Mouse (Mus musculus): ENCODE data around the gene Eme1. TPM values are rescaled to one million over a fixed set of nuclear protein-coding genes. Genes with fewer than 3 reads are reported as not detected.
"Not testable (repeated sequence)": the region's sequence is repeated elsewhere in the genome, so short reads cannot be mapped to it uniquely, and the experiment has no call there.

Gene Eme1
- polyA plus RNA-seq, 1 experiment from 2014 or later: 26.4 TPM

- no peak overlapping the region for H3K27ac ChIP-seq
- no peak overlapping the region for H3K4me3 ChIP-seq
- H3K9me3 ChIP-seq: no peaks in the 10 kb centered on the region
- H3K4me1 ChIP-seq: peaks cover 19% of the 10 kb centered on the region
- no peak overlapping the region for H3K4me2 ChIP-seq
- H3K9ac ChIP-seq: no peak overlapping the region
- H3K36me3 ChIP-seq: no peaks in the 10 kb centered on the region
- H3K27me3 ChIP-seq: no peaks in the 10 kb centered on the region
- no peak for ATAC-seq (ENCODE audit: insufficient number of reproducible peaks, insufficient read depth, low FRiP score, low TSS enrichment, low read depth)
Observed at GRCm38 (mm10) chr11:94680639-94681038, 26.9 kb upstream of the Eme1 start.

GRCm38 (mm10) chr11:94677607-94678145 lies 23.9 kb upstream of the Eme1 start:
- WGBS: 25% methylated on average over 15 of the region's 15 CpGs
- Histone ChIP-seq H3K36me3 (peaks cover 4% of the 10 kb centered on the region; the same call in 1 of the 2 replicates), H3K27me3 (no peaks in the 10 kb centered on the region), H3K4me3 (peak overlapping the region; percentile 97), H3K9me3 (no peaks in the 10 kb centered on the region), H3K9ac (peak overlapping the region; percentile 98), H3K4me1 (peaks cover 37% of the 10 kb centered on the region), H3K27ac (peak overlapping the region; percentile 91), H3K4me2 (peak overlapping the region; percentile 82)
- ATAC-seq (ENCODE audit: insufficient number of reproducible peaks, insufficient read depth, low FRiP score, low TSS enrichment, low read depth): no peak

- Histone ChIP-seq H3K4me3 (peak within 1 kb of the TSS; percentile 97), H3K4me1 (peaks cover 40% of the 10 kb centered on the region), H3K9me3 (no peaks in the 10 kb centered on the region), H3K27me3 (no peaks in the 10 kb centered on the region), H3K36me3 (peaks cover 4% of the 10 kb centered on the region), H3K4me2 (peak within 1 kb of the TSS; percentile 82), H3K9ac (peak within 1 kb of the TSS; percentile 98), H3K27ac (peak within 1 kb of the TSS; percentile 91)
- under 1% methylated on average over 68 of the region's 82 CpGs for WGBS
- peak; percentile 89 for ATAC-seq (ENCODE audit: insufficient number of reproducible peaks, insufficient read depth, low FRiP score, low TSS enrichment, low read depth)
Observed at GRCm38 (mm10) chr11:94676754-94677606, 23.2 kb upstream of the Eme1 start, which contains the start of gene Xylt2. Gene Xylt2 (minus strand): TSS chr11:94677515.

- peaks cover 4% of the 10 kb centered on the region for H3K36me3 ChIP-seq
- ATAC-seq (ENCODE audit: insufficient number of reproducible peaks, insufficient read depth, low FRiP score, low TSS enrichment, low read depth): no peak
- no peaks in the 10 kb centered on the region for H3K27me3 ChIP-seq
- WGBS: 38% methylated on average over 4 of the region's 4 CpGs
- peak overlapping the region; percentile 98 for H3K9ac ChIP-seq
- peak overlapping the region; percentile 91; the same call in 1 of the 2 replicates for H3K27ac ChIP-seq
- H3K4me3 ChIP-seq: peak overlapping the region; percentile 97
- H3K4me1 ChIP-seq: peaks cover 44% of the 10 kb centered on the region
- H3K4me2 ChIP-seq: peak overlapping the region; percentile 82
- no peaks in the 10 kb centered on the region for H3K9me3 ChIP-seq
Observed at GRCm38 (mm10) chr11:94676308-94676707, 22.5 kb upstream of the Eme1 start.

- no peak for ATAC-seq (ENCODE audit: insufficient number of reproducible peaks, insufficient read depth, low FRiP score, low TSS enrichment, low read depth)
- Histone ChIP-seq H3K27ac (no peak overlapping the region), H3K4me1 (peaks cover 44% of the 10 kb centered on the region), H3K27me3 (no peaks in the 10 kb centered on the region), H3K9me3 (no peaks in the 10 kb centered on the region), H3K4me2 (peak overlapping the region; percentile 82), H3K36me3 (peaks cover 10% of the 10 kb centered on the region), H3K4me3 (0 out of 2 replicates have a peak overlapping the region, but pooled peaks have one; percentile 97), H3K9ac (peak overlapping the region; percentile 98; the same call in 1 of the 2 replicates)
- 79% methylated on average over 5 of the region's 5 CpGs for WGBS
Observed at GRCm38 (mm10) chr11:94675446-94675845, 21.7 kb upstream of the Eme1 start.

GRCm38 (mm10) chr11:94674984-94675383 lies 21.2 kb upstream of the Eme1 start:
- Histone ChIP-seq H3K27me3 (no peaks in the 10 kb centered on the region), H3K9ac (peak overlapping the region; percentile 46; the same call in 1 of the 2 replicates), H3K9me3 (no peaks in the 10 kb centered on the region), H3K36me3 (peaks cover 15% of the 10 kb centered on the region), H3K4me2 (peak overlapping the region; percentile 82), H3K4me1 (peaks cover 44% of the 10 kb centered on the region), H3K27ac (no peak overlapping the region), H3K4me3 (no peak overlapping the region)
- ATAC-seq (ENCODE audit: insufficient number of reproducible peaks, insufficient read depth, low FRiP score, low TSS enrichment, low read depth): no peak
- WGBS: 76% methylated on average over 5 of the region's 5 CpGs

- Histone ChIP-seq H3K4me2 (no peak overlapping the region), H3K27ac (no peak overlapping the region), H3K36me3 (peaks cover 94% of the 10 kb centered on the region), H3K27me3 (no peaks in the 10 kb centered on the region), H3K4me1 (no peaks in the 10 kb centered on the region), H3K9ac (no peak overlapping the region), H3K4me3 (no peak overlapping the region), H3K9me3 (no peaks in the 10 kb centered on the region)
- 94% methylated on average over 6 of the region's 6 CpGs for WGBS
- no peak for ATAC-seq (ENCODE audit: insufficient number of reproducible peaks, insufficient read depth, low FRiP score, low TSS enrichment, low read depth)
Observed at GRCm38 (mm10) chr11:94665281-94665680, 11.5 kb upstream of the Eme1 start.

- WGBS: 60% methylated on average over 1 of the region's 1 CpGs
- H3K9ac ChIP-seq: no peak overlapping the region
- no peak overlapping the region for H3K4me2 ChIP-seq
- H3K9me3 ChIP-seq: no peaks in the 10 kb centered on the region
- ATAC-seq (ENCODE audit: insufficient number of reproducible peaks, insufficient read depth, low FRiP score, low TSS enrichment, low read depth): no peak
- no peaks in the 10 kb centered on the region for H3K27me3 ChIP-seq
- no peaks in the 10 kb centered on the region for H3K4me1 ChIP-seq
- no peak overlapping the region for H3K4me3 ChIP-seq
- H3K36me3 ChIP-seq: peaks cover 90% of the 10 kb centered on the region
- no peak overlapping the region for H3K27ac ChIP-seq
Observed at GRCm38 (mm10) chr11:94661344-94661743, 7.6 kb upstream of the Eme1 start.

GRCm38 (mm10) chr11:94652973-94653372 lies 791 bp downstream of the Eme1 start:
- peaks cover 43% of the 10 kb centered on the region for H3K36me3 ChIP-seq
- ATAC-seq (ENCODE audit: insufficient number of reproducible peaks, insufficient read depth, low FRiP score, low TSS enrichment, low read depth): no peak
- peak overlapping the region; percentile 64 for H3K4me3 ChIP-seq
- H3K27ac ChIP-seq: no peak overlapping the region
- H3K27me3 ChIP-seq: no peaks in the 10 kb centered on the region
- peak overlapping the region; percentile 69 for H3K4me2 ChIP-seq
- WGBS: 48% methylated on average over 8 of the region's 8 CpGs
- H3K9ac ChIP-seq: peak overlapping the region; percentile 73
- H3K4me1 ChIP-seq: peaks cover 15% of the 10 kb centered on the region
- H3K9me3 ChIP-seq: no peaks in the 10 kb centered on the region

- not testable (repeated sequence) for H3K9me3 ChIP-seq; H3K27ac ChIP-seq; H3K4me2 ChIP-seq; H3K9ac ChIP-seq; ATAC-seq (ENCODE audit: insufficient number of reproducible peaks, insufficient read depth, low FRiP score, low TSS enrichment, low read depth); H3K4me3 ChIP-seq; H3K27me3 ChIP-seq
- 98% methylated on average over 6 of the region's 7 CpGs for WGBS
- Histone ChIP-seq H3K4me1 (peaks cover 15% of the 10 kb centered on the region), H3K36me3 (peaks cover 47% of the 10 kb centered on the region)
Observed at GRCm38 (mm10) chr11:94651241-94651640, 2.5 kb downstream of the Eme1 start.

- Histone ChIP-seq H3K27ac (no peak overlapping the region), H3K36me3 (peaks cover 89% of the 10 kb centered on the region), H3K4me2 (no peak overlapping the region), H3K4me1 (no peaks in the 10 kb centered on the region), H3K9ac (no peak overlapping the region), H3K27me3 (no peaks in the 10 kb centered on the region), H3K4me3 (no peak overlapping the region), H3K9me3 (no peaks in the 10 kb centered on the region)
- ATAC-seq (ENCODE audit: insufficient number of reproducible peaks, insufficient read depth, low FRiP score, low TSS enrichment, low read depth): no peak
- WGBS: 93% methylated on average over 4 of the region's 4 CpGs
Observed at GRCm38 (mm10) chr11:94646457-94646856, 7.3 kb downstream of the Eme1 start.

Measured in embryonic facial prominence, embryonic 13.5 days (tissue).